8 mouse cellular contexts compared by ENCODE assay signal in the genomic region with DNA sequence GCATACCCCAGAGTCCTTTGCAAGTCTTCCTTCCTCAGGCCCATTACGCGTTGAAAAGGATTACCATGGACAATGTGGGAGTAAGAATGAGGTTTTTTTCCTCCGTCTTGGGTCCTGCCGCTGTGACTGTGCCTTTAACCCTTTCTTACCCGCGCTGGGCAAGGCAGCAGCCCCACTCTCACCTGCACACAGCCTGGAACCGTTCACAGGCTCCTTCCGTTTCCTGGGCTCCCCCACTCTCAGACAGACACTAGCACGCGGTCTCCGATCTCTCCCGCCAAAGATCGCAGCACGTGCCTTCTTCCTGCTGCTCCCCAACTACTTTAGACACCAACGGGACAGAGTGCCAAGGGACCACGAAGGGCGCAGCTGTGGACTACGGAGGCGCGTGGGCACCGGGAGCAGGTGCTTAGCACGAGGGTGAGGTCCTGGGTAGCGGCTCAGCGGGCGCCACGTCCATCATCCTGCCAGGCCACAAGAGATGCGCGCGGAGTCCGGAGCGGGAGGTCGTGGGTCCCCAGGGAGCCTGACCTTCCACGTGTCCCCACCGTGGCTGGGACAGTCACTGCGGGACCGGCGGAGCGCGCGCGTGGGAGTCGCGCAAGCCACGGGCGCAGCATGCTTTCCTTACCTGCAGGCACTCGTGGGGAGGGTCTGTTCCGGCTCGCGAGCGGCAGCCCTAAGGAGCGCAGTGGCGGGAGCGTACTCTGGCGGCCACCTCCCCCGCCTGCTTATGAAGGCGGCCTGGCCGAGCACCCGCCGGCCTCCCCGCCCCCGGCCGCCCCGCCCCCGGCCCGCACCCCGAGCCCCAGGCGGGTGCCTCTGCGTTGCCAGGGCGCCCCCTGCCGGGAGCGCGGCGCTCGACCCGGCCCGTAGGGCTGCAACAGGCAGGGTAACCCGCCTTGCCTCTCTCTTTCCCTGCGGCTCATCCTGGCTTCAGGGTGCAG. TPM values are rescaled to one million over a fixed set of nuclear protein-coding genes. Genes with fewer than 3 reads are reported as not detected.
A peak's percentile ranks its signal among the peaks of the same experiment; 100 is the strongest.
DNase-seq lines count a peak whose midpoint lies in the region; ATAC-seq and TF ChIP-seq lines count a peak whose summit lies in the region.

A gene (minus strand): TSS at position 774 of the 947 bp plus-strand sequence.

- ATAC-seq in heart, embryonic 15.5 days (replicated peaks; ENCODE audit: insufficient number of reproducible peaks, insufficient read depth, low FRiP score, low read depth): peak; percentile 75
- ATAC-seq in lung, embryonic 14.5 days (ENCODE audit: insufficient read depth): peak; percentile 86

- H3K27ac ChIP-seq in embryonic fibroblast, embryonic 13.5 days (ENCODE audit: insufficient read depth, low read length): no peak within 1 kb of the TSS
- H3K27ac ChIP-seq in heart, embryonic 15.5 days: no peak within 1 kb of the TSS
- no peak within 1 kb of the TSS for H3K27ac ChIP-seq in lung, embryonic 14.5 days (ENCODE audit: low read depth)

- H3K9ac ChIP-seq in heart, embryonic 15.5 days: 0 out of 2 replicates have a peak within 1 kb of the TSS, but pooled peaks have one; percentile 14
- peak within 1 kb of the TSS; percentile 44 for H3K9ac ChIP-seq in lung, embryonic 14.5 days

- 2% methylated on average over 78 of the region's 78 CpGs for WGBS in heart, embryonic 15.5 days
- WGBS in lung, embryonic 14.5 days: 1% methylated on average over 77 of the region's 78 CpGs

- DNase-seq in adrenal gland, postnatal 4 days (ENCODE audit: low spot score in 2 of 2): peak; percentile 44 to 55
- DNase-seq in kidney, postnatal 14 days: peak; percentile 90
- DNase-seq in lung, embryonic 14.5 days: peak; percentile 83
- peak; percentile 76 for DNase-seq in retina, postnatal 1 day
- peak; percentile 81 for DNase-seq in urinary bladder, adult 2 months (ENCODE audit: low spot score)

- H3K9me3 ChIP-seq in E14TG2a.4 (ENCODE audit: low read length): no peaks in the 10 kb centered on the region
- H3K9me3 ChIP-seq in heart, embryonic 15.5 days (replicated peaks): no peaks in the 10 kb centered on the region
- H3K9me3 ChIP-seq in lung, embryonic 14.5 days (ENCODE audit: low read depth, low read length): no peaks in the 10 kb centered on the region

- H3K27me3 ChIP-seq in E14TG2a.4 (ENCODE audit: insufficient read depth, low read length): peaks cover 5% of the 10 kb centered on the region
- peaks cover 47% of the 10 kb centered on the region for H3K27me3 ChIP-seq in heart, embryonic 15.5 days
- H3K27me3 ChIP-seq in lung, embryonic 14.5 days (ENCODE audit: insufficient read depth, low read length): peaks cover 16% of the 10 kb centered on the region

- peaks cover 92% of the 10 kb centered on the region for H3K4me1 ChIP-seq in E14TG2a.4 (replicated peaks; ENCODE audit: low read depth, low read length)
- no peaks in the 10 kb centered on the region for H3K4me1 ChIP-seq in embryonic fibroblast, embryonic 13.5 days (ENCODE audit: control insufficient read depth, insufficient read depth, low read length)
- H3K4me1 ChIP-seq in heart, embryonic 15.5 days (replicated peaks): peaks cover 9% of the 10 kb centered on the region
- peaks cover 3% of the 10 kb centered on the region; the same call in 1 of the 2 replicates for H3K4me1 ChIP-seq in lung, embryonic 14.5 days (ENCODE audit: insufficient read depth)

- TF ChIP-seq CTCF in E14TG2a.4 (conservative IDR thresholded peaks at IDR 0.05; ENCODE audit: low read length): no peak
- peak; percentile 42; the same call in 1 of the 2 replicates for TF ChIP-seq CTCF in embryonic fibroblast, embryonic 13.5 days (IDR thresholded peaks at IDR 0.05; ENCODE audit: borderline replicate concordance, insufficient read depth, low read length)
- peak; percentile 65 for TF ChIP-seq CTCF in lung, embryonic 14.5 days (IDR thresholded peaks at IDR 0.05; ENCODE audit: low read depth)

- peaks cover 31% of the 10 kb centered on the region for H3K36me3 ChIP-seq in E14TG2a.4 (ENCODE audit: insufficient read depth, low read length)
- no peaks in the 10 kb centered on the region for H3K36me3 ChIP-seq in heart, embryonic 15.5 days
- no peaks in the 10 kb centered on the region for H3K36me3 ChIP-seq in lung, embryonic 14.5 days (ENCODE audit: insufficient read depth)

- no peak for TF ChIP-seq POLR2A in embryonic fibroblast, embryonic 13.5 days (IDR thresholded peaks at IDR 0.05; ENCODE audit: low read depth, low read length)

- peak within 1 kb of the TSS; percentile 89 for H3K4me3 ChIP-seq in E14TG2a.4 (replicated peaks; ENCODE audit: low read length)
- no peak within 1 kb of the TSS; the same call in 1 of the 2 replicates for H3K4me3 ChIP-seq in embryonic fibroblast, embryonic 13.5 days (ENCODE audit: insufficient read depth, low read length)
- peak within 1 kb of the TSS; percentile 48 for H3K4me3 ChIP-seq in heart, embryonic 15.5 days
- H3K4me3 ChIP-seq in lung, embryonic 14.5 days (ENCODE audit: low read depth, low read length): peak within 1 kb of the TSS; percentile 40

- peak within 1 kb of the TSS; percentile 86 for H3K4me2 ChIP-seq in heart, embryonic 15.5 days
- peak within 1 kb of the TSS; percentile 88 for H3K4me2 ChIP-seq in lung, embryonic 14.5 days

RNA-seq across cellular contexts. Expression of the gene that starts here (rescaled TPM):
- total RNA-seq in adrenal gland, postnatal 4 days (2021): 10 to 100 TPM; 10.1 to 15.9 TPM
- 0.68 TPM in 1 of 2 replicates, not detected in the other for polyA plus RNA-seq in embryonic fibroblast, embryonic 13.5 days (2011; ENCODE audit: insufficient read length, low read depth, missing spikeins)
- polyA plus RNA-seq in heart, embryonic 15.5 days (2015; fragmentation: Nextera tagmentation; extraction: Ambion mirVana): 3.0 and 4.9 TPM in 2 replicates
- polyA plus RNA-seq in lung, embryonic 14.5 days (2014; fragmentation: Nextera tagmentation; extraction: Ambion mirVana): 3.5 and 4.1 TPM in 2 replicates
- polyA plus RNA-seq in urinary bladder, adult 2 months (2012; rRNA removed): 96.6 and 104 TPM in 2 replicates

Comparison
In these comparisons a context has a peak if more than half of its experiments do, and no peak if none do; other contexts are left out.
1. RNA of the gene that starts here (polyA plus RNA-seq): 96.6 to 104 TPM in urinary bladder, adult 2 months; 3.5 to 4.1 TPM in lung, embryonic 14.5 days, 3.0 to 4.9 TPM in heart, embryonic 15.5 days and 0.68 TPM in embryonic fibroblast, embryonic 13.5 days; every median in the first group is over 10 times any median in the second.
2. Peak in every context shown above with its lines, with median percentiles within 50 percentile points of each other: DNase-seq.